Mouse (Mus musculus) retina, postnatal 7 days (tissue): ENCODE results near the gene Lamc3.
A peak's percentile ranks its signal among the peaks of the same experiment; 100 is the strongest.

Experiments
- DNase-seq: peaks from one replicate; pipeline ENCODE4 v3.0.0-alpha.2; 2012; ENCODE audit warnings: low read depth, low spot score

Lamc3 gene

DNA sequence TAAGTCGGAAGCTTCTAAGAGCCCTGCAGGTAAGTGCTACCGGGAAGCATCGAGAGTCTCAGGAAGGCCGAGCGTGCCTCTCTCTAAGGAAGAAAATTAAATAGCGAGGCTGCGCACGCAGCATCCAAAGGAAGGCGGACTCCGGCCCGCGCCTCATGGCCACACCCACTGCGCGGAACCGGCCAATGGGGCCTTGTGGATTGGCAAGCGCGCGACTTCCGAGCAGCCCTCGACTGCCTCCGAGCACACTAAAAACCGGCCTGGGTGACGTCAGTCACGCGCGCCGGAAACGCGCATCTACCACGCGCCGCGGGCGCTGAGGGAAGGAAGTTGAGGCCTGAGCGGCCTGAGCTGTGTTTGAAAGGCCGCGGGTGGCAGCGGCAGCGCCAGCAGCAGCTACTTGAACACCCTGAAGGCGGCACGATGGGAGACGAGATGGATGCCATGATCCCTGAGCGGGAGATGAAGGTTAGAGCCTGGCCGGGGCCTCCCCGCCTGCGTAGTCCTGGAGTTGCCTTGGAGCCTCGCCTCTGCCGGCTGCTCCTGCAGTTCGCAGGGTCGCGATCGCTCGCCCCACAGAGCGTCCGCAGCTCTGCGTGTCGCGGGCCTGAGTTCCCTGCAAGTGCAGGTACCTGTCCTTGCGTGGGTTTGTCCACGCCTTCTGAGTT lies 87.2 kb downstream of the Lamc3 start, which contains the start of gene Nup214:
Nup214 (plus strand) TSS at position 296 of the 668 bp plus-strand sequence.
- DNase-seq = peak; percentile 97

DNA sequence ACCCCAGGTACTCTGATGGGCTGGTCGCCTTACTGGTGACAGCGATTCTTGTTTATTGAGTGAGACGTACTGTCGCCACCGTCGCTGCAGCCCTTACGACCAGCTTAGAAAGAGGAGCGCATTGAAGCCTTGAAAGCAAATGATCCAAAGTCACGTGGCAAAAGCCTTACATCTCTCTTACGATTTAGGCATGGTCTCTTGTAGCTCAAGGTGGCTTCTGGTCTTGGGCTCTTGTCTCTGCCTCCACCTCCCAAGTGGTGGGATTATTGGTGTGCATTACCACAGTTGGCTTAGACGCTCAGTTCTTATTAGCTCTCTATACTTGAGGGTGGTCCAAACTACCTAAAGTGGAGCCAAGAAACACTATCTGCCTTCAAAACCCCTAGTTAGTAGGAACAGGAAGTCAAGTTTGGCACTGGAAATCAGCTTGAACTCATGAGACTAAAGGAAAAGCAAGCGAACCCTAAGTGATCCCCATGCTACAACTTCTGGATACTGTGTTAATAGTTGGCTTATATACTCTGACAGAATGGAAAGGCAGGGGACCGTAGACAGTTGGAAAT lies 87.8 kb downstream of the Lamc3 start:
- no peak for DNase-seq

DNA sequence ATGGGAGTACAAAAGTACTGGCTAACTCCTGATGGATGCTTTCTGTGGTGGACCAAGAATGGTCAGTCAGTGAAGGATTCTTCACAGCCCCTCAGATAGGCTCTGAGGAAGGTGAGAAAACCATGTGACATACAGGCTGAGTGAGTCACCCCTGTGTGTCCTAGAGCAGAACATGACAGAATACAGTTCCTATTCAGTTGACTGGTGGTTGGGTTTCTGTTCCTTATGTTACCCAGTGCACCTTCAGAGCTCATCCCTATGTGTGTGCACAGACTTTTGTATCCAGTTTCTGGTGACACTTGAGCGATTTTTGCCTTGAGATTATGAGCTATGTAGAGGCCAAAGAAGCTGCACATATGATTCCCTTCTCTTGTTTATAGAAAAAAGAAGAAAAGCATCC lies 100.7 kb downstream of the Lamc3 start:
- DNase-seq = no peak

- no peak for DNase-seq
Measured at GRCm38 (mm10) chr2:31990961-31991360, 103.9 kb downstream of the Lamc3 start.

GRCm38 (mm10) chr2:31994896-31995295 lies 107.8 kb downstream of the Lamc3 start:
- DNase-seq = no peak

DNA sequence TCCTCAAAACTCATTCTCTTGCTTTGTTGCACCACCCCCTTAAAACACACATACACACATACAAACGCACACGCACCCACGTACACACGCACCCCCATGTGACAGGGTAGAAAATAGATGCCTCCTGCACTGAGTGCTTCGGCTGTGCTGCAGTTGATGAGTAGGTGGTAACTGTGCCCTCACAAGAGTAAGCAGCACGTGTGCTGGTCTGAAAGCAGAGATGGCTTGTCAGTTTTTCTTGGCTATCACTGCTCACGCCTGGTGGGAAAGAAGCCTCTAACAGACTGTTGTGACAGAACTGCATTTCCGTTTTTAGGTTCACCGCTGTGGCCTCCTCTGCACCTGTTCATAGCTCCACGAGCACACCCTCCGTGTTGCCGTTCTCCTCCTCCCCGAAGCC lies 109.0 kb downstream of the Lamc3 start:
- DNase-seq = no peak
